Mouse (Mus musculus) left cerebral cortex, adult 18-20 months (tissue): Measurements from ENCODE around the gene Ift81. TPM values are rescaled to one million over a fixed set of nuclear protein-coding genes. Genes with fewer than 3 reads are reported as not detected.

Experiments used
- total RNA-seq, 2 experiments: library from RNA; stranded (reverse); gene quantifications; 2 replicates each; pipeline ENCODE4 v1.2.3; 2021

Gene Ift81
- total RNA-seq, 2 experiments from 2014 or later: 50.6 to 53.3 TPM

Other genes starting within 250 kb of the Ift81 start
- gene Gpn3, start 242.6 kb downstream of the Ift81 start, total RNA-seq: 10 to 100 TPM; 24.9 to 27.6 TPM
- gene Fam216a, start 242.2 kb downstream of the Ift81 start, total RNA-seq: 10 to 100 TPM; 67.8 to 75.3 TPM
- gene Arpc3, start 222.6 kb downstream of the Ift81 start, total RNA-seq: 100 to 1,000 TPM; 194 to 229 TPM
- 10 to 100 TPM; 32.2 to 35.0 TPM for gene Anapc7, start 192.8 kb downstream of the Ift81 start, total RNA-seq
- 100 to 1,000 TPM; 672 to 715 TPM for gene Atp2a2, start 112.3 kb downstream of the Ift81 start, total RNA-seq
- gene P2rx7, start 29.4 kb upstream of the Ift81 start, total RNA-seq: 1 to 10 TPM; 7.2 to 7.7 TPM
- 10 to 100 TPM; 19.1 to 20.7 TPM for gene P2rx4, start 93.0 kb upstream of the Ift81 start, total RNA-seq
- 100 to 1,000 TPM; 192 to 206 TPM for gene Camkk2, start 164.9 kb upstream of the Ift81 start, total RNA-seq
- 100 to 1,000 TPM; 212 to 231 TPM for gene Anapc5, start 206.8 kb upstream of the Ift81 start, total RNA-seq
- gene Rnf34, start 235.5 kb upstream of the Ift81 start, total RNA-seq: 10 to 100 TPM; 51.9 to 53.3 TPM